10 mouse cellular contexts compared by ENCODE assay signal in genomic region chr11:5848741-5849140, GRCm38 (mm10). TPM values are rescaled to one million over a fixed set of nuclear protein-coding genes. Genes with fewer than 3 reads are reported as not detected.
DNase-seq lines count a peak whose midpoint lies in the region; ATAC-seq lines count a peak whose summit lies in the region.
"Had no signal": no experiment of that assay in that cellular context is flagged by ENCODE, and none has a peak within 500 bp of the region (broad histone marks: within the 10 kb centered on the region; RNA-seq: fewer than 3 reads in every experiment).

No protein-coding gene starts in this region.

- 0 out of 2 replicates have a peak overlapping the region, but pooled peaks have one; percentile 33 for H3K27ac ChIP-seq in embryonic facial prominence, embryonic 13.5 days
- no peak overlapping the region for H3K27ac ChIP-seq in embryonic facial prominence, embryonic 10.5 days (replicated peaks)
- no peak overlapping the region for H3K27ac ChIP-seq in liver, embryonic 12.5 days
- H3K27ac ChIP-seq in kidney, embryonic 14.5 days (ENCODE audit: low read depth, low read length) = no peak overlapping the region
- H3K27ac ChIP-seq: left cerebral cortex, adult 2 months had no signal

- no peaks in the 10 kb centered on the region for H3K36me3 ChIP-seq in embryonic facial prominence, embryonic 13.5 days
- no peaks in the 10 kb centered on the region for H3K36me3 ChIP-seq in embryonic facial prominence, embryonic 10.5 days (replicated peaks)
- H3K36me3 ChIP-seq in liver, embryonic 12.5 days = no peaks in the 10 kb centered on the region
- H3K36me3 ChIP-seq in kidney, embryonic 14.5 days (ENCODE audit: control insufficient read depth, insufficient read depth, low read length) = no peaks in the 10 kb centered on the region

- WGBS in embryonic facial prominence, embryonic 13.5 days = 34% methylated on average over 6 of the region's 6 CpGs
- 71% methylated on average over 6 of the region's 6 CpGs for WGBS in embryonic facial prominence, embryonic 10.5 days
- 59% methylated on average over 6 of the region's 6 CpGs for WGBS in liver, embryonic 12.5 days (ENCODE audit: insufficient replicate concordance)
- WGBS in kidney, embryonic 14.5 days = 72% methylated on average over 6 of the region's 6 CpGs

- peaks cover 24% of the 10 kb centered on the region for H3K4me1 ChIP-seq in embryonic facial prominence, embryonic 13.5 days
- peaks cover 6% of the 10 kb centered on the region; the same call in 1 of the 2 replicates for H3K4me1 ChIP-seq in embryonic facial prominence, embryonic 10.5 days
- H3K4me1 ChIP-seq in liver, embryonic 12.5 days = 0 out of 2 replicates have a peak, but pooled peaks cover 3% of the 10 kb centered on the region
- H3K4me1 ChIP-seq in kidney, embryonic 14.5 days (ENCODE audit: control insufficient read depth, insufficient read depth, low read length) = peaks cover 17% of the 10 kb centered on the region

- H3K27me3 ChIP-seq in embryonic facial prominence, embryonic 13.5 days = no peaks in the 10 kb centered on the region
- no peaks in the 10 kb centered on the region for H3K27me3 ChIP-seq in embryonic facial prominence, embryonic 10.5 days (replicated peaks; ENCODE audit: low read depth, poor library complexity, severe bottlenecking)
- H3K27me3 ChIP-seq in liver, embryonic 12.5 days (replicated peaks) = no peaks in the 10 kb centered on the region; the same call in 1 of the 2 replicates
- no peaks in the 10 kb centered on the region for H3K27me3 ChIP-seq in kidney, embryonic 14.5 days (ENCODE audit: control insufficient read depth, insufficient read depth, low read length)

- no peaks in the 10 kb centered on the region for H3K9me3 ChIP-seq in embryonic facial prominence, embryonic 13.5 days
- H3K9me3 ChIP-seq in embryonic facial prominence, embryonic 10.5 days = no peaks in the 10 kb centered on the region
- 0 out of 2 replicates have a peak, but pooled peaks cover 2% of the 10 kb centered on the region for H3K9me3 ChIP-seq in liver, embryonic 12.5 days (replicated peaks)
- H3K9me3 ChIP-seq in kidney, embryonic 14.5 days (ENCODE audit: control insufficient read depth, low read length) = no peaks in the 10 kb centered on the region

- no peak for ATAC-seq in embryonic facial prominence, embryonic 13.5 days (ENCODE audit: insufficient number of reproducible peaks, insufficient read depth, low FRiP score, low TSS enrichment, low read depth)
- no peak for ATAC-seq in liver, embryonic 12.5 days
- no peak for ATAC-seq in kidney, embryonic 14.5 days (ENCODE audit: low FRiP score, low TSS enrichment)

- no peak overlapping the region for H3K4me2 ChIP-seq in embryonic facial prominence, embryonic 13.5 days
- no peak overlapping the region for H3K4me2 ChIP-seq in liver, embryonic 12.5 days
- no peak overlapping the region for H3K4me2 ChIP-seq in kidney, embryonic 14.5 days (replicated peaks; ENCODE audit: low read depth, low read length)

- no peak overlapping the region for H3K4me3 ChIP-seq in embryonic facial prominence, embryonic 13.5 days
- H3K4me3 ChIP-seq in embryonic facial prominence, embryonic 10.5 days = no peak overlapping the region
- H3K4me3 ChIP-seq in liver, embryonic 12.5 days = no peak overlapping the region
- H3K4me3 ChIP-seq in kidney, embryonic 14.5 days (ENCODE audit: low read length) = no peak overlapping the region
- H3K4me3 ChIP-seq: left cerebral cortex, adult 2 months had no signal

- no peak for DNase-seq in embryonic facial prominence, embryonic 10.5 days (ENCODE audit: low spot score)
- peak; percentile 80 for DNase-seq in Muller cell, postnatal 12 days (ENCODE audit: inconsistent ontology term)
- peak; percentile 47 to 59 for DNase-seq in heart, adult 9 months (ENCODE audit: low spot score in 2 of 2)
- DNase-seq in left cerebral cortex, adult 18-20 months (ENCODE audit: low spot score in 2 of 2) = peak; percentile 29 to 45
- DNase-seq in urinary bladder, postnatal 36 days (ENCODE audit: low spot score in 2 of 2) = no peak

- H3K9ac ChIP-seq in embryonic facial prominence, embryonic 13.5 days = no peak overlapping the region
- H3K9ac ChIP-seq in liver, embryonic 12.5 days = no peak overlapping the region
- H3K9ac ChIP-seq in kidney, embryonic 14.5 days (ENCODE audit: low read depth, low read length) = no peak overlapping the region

RNA-seq across cellular contexts. Expression of gene Polm, which starts 10.9 kb away (rescaled TPM):
- polyA plus RNA-seq in embryonic facial prominence, embryonic 13.5 days (2015; fragmentation: Nextera tagmentation; extraction: Ambion mirVana) = 11.4 and 13.6 TPM in 2 replicates
- polyA plus RNA-seq in embryonic facial prominence, embryonic 10.5 days (2016; fragmentation: Nextera tagmentation; extraction: Ambion mirVana) = 9.4 and 10.0 TPM in 2 replicates
- 10 to 100 TPM in 1 of 2 experiments, 1 to 10 TPM in 1; 8.2 to 11.4 TPM for total RNA-seq in left cerebral cortex, adult 18-20 months (2021)
- polyA plus RNA-seq in liver, embryonic 12.5 days (2016; fragmentation: Nextera tagmentation; extraction: Ambion mirVana) = 2.8 and 2.9 TPM in 2 replicates
- polyA plus RNA-seq in kidney, embryonic 14.5 days (2014; fragmentation: Nextera tagmentation; extraction: Ambion mirVana) = 6.6 and 9.1 TPM in 2 replicates

RNA-seq across cellular contexts. Expression of gene Aebp1, which starts 13.0 kb away (rescaled TPM):
- polyA plus RNA-seq in embryonic facial prominence, embryonic 13.5 days (2015; fragmentation: Nextera tagmentation; extraction: Ambion mirVana) = 32.9 and 38.7 TPM in 2 replicates
- polyA plus RNA-seq in embryonic facial prominence, embryonic 10.5 days (2016; fragmentation: Nextera tagmentation; extraction: Ambion mirVana) = 9.0 TPM in 2 replicates
- total RNA-seq in left cerebral cortex, adult 18-20 months (2021) = 10 to 100 TPM; 21.4 to 23.5 TPM
- 8.5 and 9.6 TPM in 2 replicates for polyA plus RNA-seq in liver, embryonic 12.5 days (2016; fragmentation: Nextera tagmentation; extraction: Ambion mirVana)
- 16.7 and 30.7 TPM in 2 replicates for polyA plus RNA-seq in kidney, embryonic 14.5 days (2014; fragmentation: Nextera tagmentation; extraction: Ambion mirVana)

RNA-seq across cellular contexts. Expression of gene Pold2, which starts 29.4 kb away (rescaled TPM):
- polyA plus RNA-seq in embryonic facial prominence, embryonic 13.5 days (2015; fragmentation: Nextera tagmentation; extraction: Ambion mirVana) = 110 and 138 TPM in 2 replicates
- polyA plus RNA-seq in embryonic facial prominence, embryonic 10.5 days (2016; fragmentation: Nextera tagmentation; extraction: Ambion mirVana) = 155 and 161 TPM in 2 replicates
- total RNA-seq in left cerebral cortex, adult 18-20 months (2021) = 10 to 100 TPM; 27.1 to 29.0 TPM
- polyA plus RNA-seq in liver, embryonic 12.5 days (2016; fragmentation: Nextera tagmentation; extraction: Ambion mirVana) = 105 TPM in 2 replicates
- polyA plus RNA-seq in kidney, embryonic 14.5 days (2014; fragmentation: Nextera tagmentation; extraction: Ambion mirVana) = 116 and 128 TPM in 2 replicates

RNA-seq across cellular contexts. Expression of gene Pgam2, which starts 45.2 kb away (rescaled TPM):
- 10.1 and 12.1 TPM in 2 replicates for polyA plus RNA-seq in embryonic facial prominence, embryonic 13.5 days (2015; fragmentation: Nextera tagmentation; extraction: Ambion mirVana)
- 5.1 and 5.3 TPM in 2 replicates for polyA plus RNA-seq in embryonic facial prominence, embryonic 10.5 days (2016; fragmentation: Nextera tagmentation; extraction: Ambion mirVana)
- total RNA-seq in left cerebral cortex, adult 18-20 months (2021) = 1 to 10 TPM; 6.2 to 7.1 TPM
- polyA plus RNA-seq in liver, embryonic 12.5 days (2016; fragmentation: Nextera tagmentation; extraction: Ambion mirVana) = 1.7 TPM in 2 replicates
- polyA plus RNA-seq in kidney, embryonic 14.5 days (2014; fragmentation: Nextera tagmentation; extraction: Ambion mirVana) = 3.3 and 4.4 TPM in 2 replicates

RNA-seq across cellular contexts. Expression of gene Myl7, which starts 49.8 kb away (rescaled TPM):
- 1.3 and 10.3 TPM in 2 replicates for polyA plus RNA-seq in embryonic facial prominence, embryonic 13.5 days (2015; fragmentation: Nextera tagmentation; extraction: Ambion mirVana)
- 5.4 and 23.9 TPM in 2 replicates for polyA plus RNA-seq in embryonic facial prominence, embryonic 10.5 days (2016; fragmentation: Nextera tagmentation; extraction: Ambion mirVana)
- total RNA-seq in left cerebral cortex, adult 18-20 months (2021) = not detected
- polyA plus RNA-seq in liver, embryonic 12.5 days (2016; fragmentation: Nextera tagmentation; extraction: Ambion mirVana) = 21.8 and 22.5 TPM in 2 replicates
- 1.5 and 2.4 TPM in 2 replicates for polyA plus RNA-seq in kidney, embryonic 14.5 days (2014; fragmentation: Nextera tagmentation; extraction: Ambion mirVana)
- total RNA-seq: left cerebral cortex, adult 2 months had no signal
- polyA plus RNA-seq: neural tube, embryonic 14.5 days had no signal

Comparison
In these comparisons a context has a peak if more than half of its experiments do, and no peak if none do; other contexts are left out.
1. DNase-seq: peak in Muller cell, postnatal 12 days (single experiment), heart, adult 9 months (2 of 2) and left cerebral cortex, adult 18-20 months (2 of 2); none in embryonic facial prominence, embryonic 10.5 days (single experiment) and urinary bladder, postnatal 36 days (0 of 2).